Mouse (Mus musculus) embryo, embryonic 11 days (tissue): ENCODE measurements around the gene Lmntd1.

Source experiments
- DNase-seq: peaks from one replicate; pipeline ENCODE4 v3.0.0-alpha.2; 2015

Lmntd1 gene

DNA sequence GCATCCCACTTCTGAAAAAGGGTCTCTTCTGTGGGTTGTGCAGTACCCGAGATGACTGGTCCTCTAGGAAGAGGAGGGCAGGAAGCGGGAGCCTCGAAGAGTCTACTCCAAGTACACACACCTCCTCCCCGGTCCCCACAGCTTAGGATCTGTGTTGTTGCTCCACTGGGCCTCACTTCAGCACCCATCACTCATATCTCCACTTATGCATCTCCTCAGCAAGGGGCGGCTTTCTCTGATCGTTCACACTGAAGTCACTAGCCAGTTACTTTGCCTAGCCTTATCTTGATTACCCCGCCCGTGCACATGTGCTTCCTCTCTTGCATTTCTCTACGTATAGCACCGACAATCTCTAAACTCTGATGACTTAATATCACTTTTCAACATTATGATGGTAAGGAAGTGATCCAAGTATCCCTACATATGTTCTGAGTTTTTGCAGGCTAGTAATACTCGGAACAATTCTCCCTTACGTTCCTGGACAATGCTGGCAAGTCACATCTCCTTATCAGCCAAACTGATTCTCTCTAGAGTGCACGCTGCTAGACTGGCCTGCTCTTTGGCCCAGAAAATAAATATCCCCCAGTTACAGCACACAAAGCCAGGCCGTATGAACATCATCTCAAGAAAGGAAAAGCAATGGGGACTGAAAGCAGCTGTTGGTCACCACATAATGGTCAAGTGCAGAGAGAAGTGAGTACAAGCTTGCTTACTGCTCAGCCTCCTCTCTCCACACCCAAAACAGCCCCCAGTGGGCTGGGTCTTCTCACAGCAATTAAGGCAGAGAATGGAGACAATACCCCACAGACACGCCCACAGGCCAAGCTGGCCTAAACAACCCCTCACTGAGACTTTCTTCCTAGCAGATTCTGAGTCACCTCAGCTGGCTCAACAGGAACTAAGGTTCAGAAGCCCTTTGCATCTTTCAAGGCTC, 56.8 kb downstream of the Lmntd1 start:
- DNase-seq: no peak

DNA sequence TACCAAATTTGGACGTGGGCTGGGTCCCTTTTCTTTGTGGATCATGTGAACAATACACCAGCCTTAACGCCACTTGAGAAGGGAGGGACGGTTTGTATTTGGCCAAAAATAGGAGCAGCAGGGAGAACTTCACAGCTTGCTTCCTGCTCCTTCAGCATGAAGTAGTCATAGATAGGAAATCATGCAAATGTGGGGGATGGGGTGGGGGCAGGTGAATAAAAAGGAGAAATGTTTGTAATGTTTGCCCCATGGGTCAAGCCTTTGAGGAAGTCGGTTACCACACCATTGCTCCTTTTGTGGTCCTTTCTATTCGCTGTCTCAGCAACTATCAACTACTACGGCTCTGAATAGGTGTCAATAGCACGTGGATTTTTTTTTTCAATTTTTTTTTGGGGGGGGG, 60.9 kb downstream of the Lmntd1 start:
- DNase-seq: no peak

- DNase-seq: no peak
Observed at GRCm38 (mm10) chr6:145552817-145553216, 61.3 kb downstream of the Lmntd1 start.

DNA sequence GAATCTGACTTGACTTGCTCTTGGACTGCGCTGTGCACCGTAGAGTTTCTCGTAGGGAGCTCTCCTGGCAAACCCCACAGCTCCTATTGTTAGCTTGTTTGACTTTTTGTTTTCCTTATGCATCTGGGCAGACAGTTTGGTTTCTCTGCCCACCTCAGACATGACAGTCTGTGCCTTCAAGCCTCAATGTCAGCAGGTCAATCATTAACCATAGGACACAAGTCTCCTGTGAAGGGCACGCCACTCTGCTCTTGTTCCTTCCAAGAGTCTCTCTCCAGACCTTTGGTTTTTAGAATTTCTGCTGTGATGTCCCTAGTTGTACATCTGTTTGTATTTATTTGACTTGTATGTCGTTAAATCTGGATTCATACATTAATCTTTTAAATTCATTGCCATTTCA, 63.1 kb downstream of the Lmntd1 start:
- DNase-seq: no peak

DNA sequence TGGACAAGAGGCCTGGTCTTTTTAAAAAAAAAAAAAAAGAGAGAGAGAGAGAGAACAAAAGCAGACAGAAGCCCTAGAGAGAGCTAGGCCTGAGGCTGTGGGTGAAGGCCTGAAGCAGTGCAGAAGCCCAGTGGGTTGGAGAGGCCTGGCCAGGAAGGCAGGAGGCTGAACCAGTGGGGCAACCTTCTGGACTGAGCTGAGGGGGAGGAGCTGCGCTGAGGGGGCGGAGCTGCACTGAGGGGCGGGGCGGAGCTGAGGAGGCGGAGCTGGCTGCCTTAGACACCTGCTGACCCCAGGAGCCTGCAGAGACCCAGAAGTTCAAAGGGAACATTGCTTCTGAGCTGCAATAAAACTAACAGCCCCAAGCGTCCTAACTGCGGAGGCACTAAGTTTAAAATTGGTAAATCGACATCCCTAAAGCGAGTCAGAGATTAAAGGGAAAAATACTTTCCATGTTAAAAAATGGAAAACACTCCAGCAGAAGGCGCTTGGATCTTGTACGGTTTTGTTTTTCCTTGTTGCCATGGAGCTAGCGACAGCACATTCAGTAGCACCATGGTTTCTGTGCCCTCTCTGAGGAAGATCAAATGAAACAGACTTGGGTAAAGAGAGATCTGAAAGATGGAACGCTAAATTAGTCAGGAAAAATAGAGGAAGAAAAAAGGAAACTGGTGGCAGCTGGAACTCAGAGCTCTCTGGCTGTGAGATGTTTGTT, 68.0 kb downstream of the Lmntd1 start:
- DNase-seq: peak; percentile 47

DNA sequence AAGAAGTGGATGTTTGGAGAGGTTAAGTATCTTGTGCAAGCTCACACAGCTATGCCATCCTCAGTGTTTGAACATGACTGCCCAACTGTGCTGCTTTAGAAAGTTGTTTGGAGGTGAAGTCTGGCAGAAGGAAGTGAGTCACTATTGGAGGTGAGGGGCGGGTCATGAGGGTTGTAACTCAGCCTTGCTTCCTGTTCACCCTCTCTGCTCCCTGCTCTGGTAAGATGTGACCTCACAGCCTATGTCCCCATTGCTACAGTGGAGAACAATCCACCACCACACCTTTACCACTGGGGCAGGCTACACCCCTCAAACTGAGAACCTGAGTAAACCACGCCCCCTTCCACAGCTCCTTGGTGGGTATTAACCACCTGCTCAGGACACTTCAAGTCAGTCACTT, 69.3 kb downstream of the Lmntd1 start:
- DNase-seq: no peak

DNA sequence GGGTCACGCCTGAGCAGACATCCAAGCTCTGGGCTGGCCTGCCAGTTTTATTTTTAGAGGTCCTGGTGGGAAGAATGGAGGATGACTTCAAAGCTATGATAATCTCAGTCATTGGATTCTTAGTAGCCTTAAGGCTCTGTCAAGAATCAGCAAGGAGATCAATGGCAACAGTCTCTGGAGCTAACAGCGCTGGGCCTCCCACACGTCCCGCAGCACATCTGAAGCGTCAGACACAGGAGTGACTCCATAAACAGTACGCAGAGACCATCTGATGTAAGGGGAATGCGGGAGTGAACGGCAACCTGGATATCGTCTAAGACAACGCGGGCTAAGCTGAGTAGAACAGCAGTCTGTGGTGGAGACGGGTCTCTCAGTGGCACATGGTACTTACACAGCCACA, 69.8 kb downstream of the Lmntd1 start:
- DNase-seq: no peak

DNA sequence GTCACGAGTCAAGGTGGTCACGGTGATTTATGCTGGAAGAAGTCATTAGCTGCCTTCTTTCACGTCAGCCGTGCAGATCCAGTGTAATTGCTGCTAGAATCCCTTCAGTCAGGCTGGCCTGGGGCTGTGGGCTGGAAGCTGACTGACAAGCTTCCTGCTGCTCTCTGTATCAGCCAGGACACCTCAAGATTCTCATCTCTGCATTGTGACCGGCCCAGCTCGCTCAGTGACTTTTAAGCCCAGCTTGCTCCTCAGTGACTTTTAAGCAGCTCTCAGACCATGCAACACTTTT, 74.6 kb downstream of the Lmntd1 start:
- peak; percentile 49 for DNase-seq

DNA sequence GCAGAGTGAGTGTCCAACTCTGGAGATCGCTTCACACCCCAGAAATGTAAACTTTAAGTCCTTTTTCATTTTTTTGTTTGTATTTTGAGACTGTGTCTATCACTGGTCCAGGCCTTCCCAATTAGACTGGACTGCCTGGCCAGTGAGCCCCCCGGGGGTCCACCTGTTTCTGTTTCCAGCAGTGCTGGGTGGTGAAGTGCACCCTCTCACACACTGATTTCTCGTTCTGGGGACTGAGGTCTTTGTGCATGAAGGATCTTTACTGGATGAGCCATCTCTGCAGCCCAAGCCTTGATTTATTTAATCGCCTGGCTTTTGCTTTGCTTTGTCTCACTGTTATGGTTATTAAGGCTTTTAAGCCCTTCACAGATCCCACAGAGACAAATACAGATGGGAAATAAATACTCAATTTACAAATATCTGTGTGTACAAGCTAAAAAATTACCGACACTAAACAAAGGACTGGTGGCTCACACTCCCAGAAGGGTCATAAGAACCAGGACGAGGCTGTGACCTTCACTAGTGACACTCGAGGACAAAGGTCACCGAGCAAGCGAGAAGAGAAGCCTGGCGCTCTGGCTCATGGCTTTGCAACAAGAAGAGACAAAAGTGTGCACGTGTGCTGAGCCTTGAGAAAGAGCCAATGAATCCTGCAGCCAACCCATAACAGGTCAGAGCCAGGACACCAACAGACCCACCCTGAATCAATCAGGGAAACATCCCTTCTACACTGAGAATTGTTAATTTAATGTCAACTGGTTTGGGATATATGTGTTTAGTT, 75.1 kb downstream of the Lmntd1 start:
- DNase-seq: peak; percentile 37

DNA sequence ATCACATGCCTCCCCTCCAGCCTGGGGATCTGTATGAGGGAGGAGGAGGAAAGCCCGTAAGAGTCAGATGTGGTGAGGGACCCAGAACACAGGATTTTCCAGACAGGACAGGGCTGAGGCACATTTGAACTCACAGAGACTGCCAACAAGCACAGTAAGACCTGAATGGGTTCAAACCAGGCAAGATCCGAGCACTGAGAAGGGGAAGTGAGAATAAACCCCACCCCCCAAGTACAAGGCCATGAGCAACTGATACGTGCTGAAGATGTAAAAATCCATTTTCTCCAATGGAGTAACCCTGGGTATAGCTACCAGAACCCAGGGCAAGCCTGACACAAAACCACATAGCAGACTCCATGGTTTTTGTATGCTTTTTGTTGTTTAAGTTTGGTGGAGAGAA, 83.7 kb downstream of the Lmntd1 start:
- DNase-seq: no peak

DNA sequence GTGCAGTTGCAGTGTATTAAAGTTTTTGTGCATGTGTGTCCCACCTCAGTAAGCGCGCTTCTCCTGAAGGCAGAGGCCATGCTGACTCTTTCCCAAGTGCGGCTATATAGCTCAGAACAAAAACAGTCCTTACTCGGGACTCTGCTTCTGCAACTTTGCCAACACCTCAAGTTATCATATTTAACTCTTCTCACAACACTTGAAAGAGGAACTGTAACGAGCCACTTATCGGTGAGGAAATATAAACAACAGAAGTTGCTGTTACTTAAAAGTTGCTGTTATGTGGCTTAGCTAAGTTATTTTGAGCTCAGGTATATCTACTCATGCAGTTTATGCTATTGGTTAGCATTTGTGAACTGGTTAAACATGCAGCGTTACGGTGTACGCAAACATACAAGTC, 90.8 kb downstream of the Lmntd1 start:
- no peak for DNase-seq

DNA sequence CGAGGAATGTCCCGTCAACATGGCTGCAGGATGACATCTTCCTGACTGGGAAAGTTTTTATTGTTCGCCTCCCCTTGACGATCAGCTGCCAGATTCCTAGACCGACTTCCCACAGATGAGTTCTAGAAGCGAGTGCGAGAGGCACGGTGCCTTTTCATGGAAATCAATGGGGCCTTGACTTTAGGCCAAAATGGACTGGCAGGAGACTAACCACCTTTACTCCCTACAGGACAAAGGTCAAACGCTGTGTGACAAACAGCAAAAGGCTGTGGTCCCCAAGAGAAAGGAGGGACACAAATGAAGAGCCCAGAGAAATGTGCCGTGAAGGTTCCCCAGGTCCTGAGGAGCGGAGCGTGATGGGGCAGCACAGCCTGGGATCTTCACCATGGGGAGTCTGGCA, 91.5 kb downstream of the Lmntd1 start:
- DNase-seq: no peak

GRCm38 (mm10) chr6:145517002-145517401, 97.1 kb downstream of the Lmntd1 start:
- peak; percentile 48 for DNase-seq

DNA sequence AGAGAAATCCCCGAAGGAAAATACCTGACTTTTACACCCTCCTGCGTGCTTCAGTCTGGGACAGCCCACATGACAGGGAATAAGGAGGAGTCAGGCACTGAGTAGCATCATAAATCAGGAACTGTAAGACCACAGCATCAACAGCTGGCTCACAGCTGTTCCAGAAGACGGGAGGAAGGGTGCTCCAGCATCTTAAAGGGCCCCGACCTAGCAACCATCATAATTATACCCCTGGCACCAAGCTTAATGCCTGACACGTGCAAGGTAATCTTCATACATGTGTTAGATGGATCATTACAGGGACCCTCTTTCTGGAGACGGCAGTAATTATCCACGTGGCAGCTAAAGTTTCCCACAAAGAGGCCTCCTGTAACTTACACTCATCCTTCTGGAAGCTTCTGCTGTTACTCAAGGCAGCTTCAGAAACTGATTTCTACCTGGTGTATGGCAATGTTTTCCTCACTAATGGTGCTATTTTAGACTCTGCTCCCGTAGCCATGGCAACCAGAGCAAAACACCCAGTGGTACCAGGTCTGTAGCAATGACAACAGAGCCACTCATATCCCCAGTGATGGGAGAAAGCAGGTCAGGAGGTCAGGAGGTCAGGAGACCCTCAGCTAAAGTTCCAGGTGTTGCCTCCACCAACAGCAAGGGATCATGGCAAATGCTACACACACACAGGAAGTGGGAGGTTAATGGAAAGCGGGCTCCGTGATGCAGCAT, 98.1 kb downstream of the Lmntd1 start:
- peak; percentile 54 for DNase-seq

- DNase-seq: peak; percentile 44
Observed at GRCm38 (mm10) chr6:145511265-145511664, 102.9 kb downstream of the Lmntd1 start.

DNA sequence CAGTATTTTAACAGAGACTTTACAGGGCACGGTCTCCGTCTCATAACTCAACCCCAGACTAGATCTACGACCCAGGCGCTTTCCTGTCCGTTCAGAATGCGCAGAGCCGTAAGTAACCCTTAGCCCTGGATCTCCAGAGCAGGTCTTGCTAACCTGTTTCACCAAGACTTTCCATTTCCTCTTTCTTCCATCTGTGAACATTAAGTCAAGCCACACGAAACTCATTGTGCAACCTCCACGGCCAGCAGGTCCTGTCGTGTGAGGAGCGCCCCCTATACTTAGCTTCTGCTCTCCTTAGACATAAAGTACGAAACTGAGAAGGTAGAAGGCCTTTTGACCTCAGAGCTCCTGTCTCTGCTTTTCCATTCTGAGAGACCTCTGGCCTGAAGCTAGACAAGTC, 105.3 kb downstream of the Lmntd1 start:
- no peak for DNase-seq

DNA sequence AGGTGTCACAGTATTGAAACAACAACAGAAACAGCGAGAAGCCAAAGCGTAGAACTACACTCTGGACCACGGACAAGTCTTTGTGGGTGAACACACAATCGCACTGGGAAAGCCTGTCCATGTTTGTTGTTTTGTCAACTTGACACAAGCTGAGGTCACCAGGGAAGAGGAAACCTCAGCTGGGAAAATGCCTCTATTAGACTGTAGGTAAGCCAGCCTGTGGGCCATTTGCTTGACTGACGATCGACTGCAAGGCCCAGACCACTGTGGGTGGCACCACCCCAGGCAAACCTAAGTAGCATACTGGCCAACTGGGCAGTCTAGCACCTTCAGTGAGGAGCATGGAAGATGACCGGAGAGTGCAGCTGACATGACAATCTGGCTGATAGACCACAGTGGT, 112.4 kb downstream of the Lmntd1 start:
- DNase-seq: no peak

DNA sequence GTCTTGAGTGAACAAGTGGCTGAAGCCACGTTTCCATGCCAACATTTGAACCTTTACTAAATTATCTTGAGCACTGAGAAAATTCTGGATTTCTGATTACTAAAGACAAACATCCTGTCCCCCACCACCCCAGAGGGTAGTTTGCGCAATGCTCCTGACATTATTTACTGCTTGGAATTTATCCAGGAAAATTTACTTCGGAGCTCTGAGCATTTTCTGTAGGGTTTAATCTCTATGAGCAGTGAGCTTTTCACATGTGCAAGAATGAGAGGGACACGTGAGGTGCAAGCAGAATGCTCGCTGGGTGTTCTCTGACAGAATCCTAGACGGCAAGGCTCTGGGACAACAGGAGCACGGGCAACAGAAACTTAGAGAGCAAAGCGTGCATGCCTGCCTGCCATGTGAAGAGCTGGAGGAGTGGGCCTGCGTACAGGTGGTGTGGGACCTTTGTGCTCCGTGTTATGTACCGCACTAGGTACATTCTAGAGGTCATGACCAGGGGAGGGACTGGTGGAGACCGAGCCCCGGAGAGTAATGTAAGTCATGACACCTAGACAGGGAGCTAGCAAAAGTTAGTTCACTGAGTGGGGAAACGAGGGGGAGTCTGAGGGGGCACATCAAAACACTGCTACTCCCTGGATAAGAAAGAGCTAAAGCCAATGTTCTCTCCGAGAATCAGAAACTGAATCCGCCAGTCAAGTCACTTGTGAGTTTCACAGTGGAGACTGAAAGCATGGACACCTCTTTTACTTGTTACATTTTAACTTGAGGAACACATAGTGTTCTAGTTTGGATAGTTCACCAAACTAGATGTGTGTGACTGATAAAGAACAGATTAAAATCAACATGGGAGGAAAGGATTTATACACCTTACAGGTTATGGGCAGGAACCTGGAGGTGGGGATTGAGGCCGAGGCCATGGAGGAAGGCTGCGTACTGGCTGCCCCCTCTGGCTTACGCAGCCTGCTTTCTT, 114.3 kb downstream of the Lmntd1 start:
- DNase-seq: no peak

DNA sequence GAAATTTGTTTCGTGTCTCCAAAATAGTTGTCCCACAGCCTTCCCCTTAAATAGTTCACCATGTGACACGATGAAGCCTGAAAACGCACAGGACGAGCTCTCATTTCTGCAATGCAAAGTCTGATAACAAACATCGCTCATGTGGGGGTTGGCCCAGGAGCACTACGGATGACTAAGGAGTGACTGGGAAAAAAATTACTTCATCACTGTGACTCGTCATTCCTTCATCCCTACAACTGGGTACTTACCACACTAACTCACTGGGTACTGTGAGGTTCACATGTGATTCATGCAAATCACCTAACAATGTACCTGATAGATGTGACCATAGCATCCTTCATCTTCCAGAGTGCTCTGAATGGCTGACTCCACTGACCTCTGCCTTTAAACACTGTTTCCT, 118.4 kb downstream of the Lmntd1 start:
- no peak for DNase-seq

GRCm38 (mm10) chr6:145488251-145488650, 125.9 kb downstream of the Lmntd1 start:
- no peak for DNase-seq

DNA sequence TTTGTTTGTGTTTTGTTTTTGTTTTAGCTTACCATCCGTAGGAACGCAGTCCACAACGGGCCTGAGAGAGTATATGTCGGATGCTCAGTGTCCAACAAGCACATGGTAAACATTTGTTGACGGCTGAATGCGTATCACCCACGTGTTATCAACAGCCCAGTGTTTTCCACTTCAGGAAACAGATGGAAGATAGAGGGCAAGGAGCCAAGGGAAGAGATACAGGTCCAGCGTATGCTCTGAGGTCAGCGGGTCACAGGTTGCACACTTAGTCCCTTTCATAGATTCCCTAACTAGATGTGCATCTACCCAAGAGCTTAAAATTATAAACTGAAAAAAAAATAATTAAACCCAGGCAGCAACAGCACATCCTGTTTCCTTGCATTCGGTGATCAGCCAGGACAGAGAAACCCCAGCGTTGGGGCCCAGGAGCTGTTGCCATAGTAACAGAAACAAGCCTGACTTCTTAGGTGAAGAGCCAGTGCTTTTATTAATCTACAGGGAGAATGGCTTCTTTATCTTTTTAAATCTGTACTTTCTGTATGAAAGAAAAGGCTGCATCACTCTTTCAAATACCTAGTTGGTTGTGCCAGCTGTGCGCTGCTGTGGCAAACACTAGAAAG, 128.0 kb downstream of the Lmntd1 start:
- peak; percentile 55 for DNase-seq
